Mouse (Mus musculus) adrenal gland, adult (tissue): Measurements from ENCODE around the gene Cend1.

Experiments
- DNase-seq, 2 experiments: peaks; one replicate each; pipeline ENCODE4 v3.0.0; 2022 to 2023; ENCODE audit warnings: low spot score in 1 of 2; ENCODE audit not compliant: inconsistent age in 2 of 2

Cend1 gene

GRCm38 (mm10) chr7:141465388-141466044, 36.2 kb upstream of the Cend1 start:
- DNase-seq = peak; percentile 43 to 52

- peak; percentile 44 to 62 for DNase-seq
Measured at GRCm38 (mm10) chr7:141464603-141465201, 35.4 kb upstream of the Cend1 start.

- DNase-seq = peak; percentile 67 to 82
Measured at GRCm38 (mm10) chr7:141463824-141464602, 34.7 kb upstream of the Cend1 start.

GRCm38 (mm10) chr7:141462333-141462821, 33.1 kb upstream of the Cend1 start:
- peak; percentile 20 to 66 for DNase-seq

- peak; percentile 46 to 68 for DNase-seq
Measured at GRCm38 (mm10) chr7:141461521-141462332, 32.4 kb upstream of the Cend1 start.

- DNase-seq = peak; percentile 32 to 65
Measured at GRCm38 (mm10) chr7:141460391-141461113, 31.3 kb upstream of the Cend1 start, which contains the start of gene Cracr2b. Cracr2b (plus strand) TSS chr7:141461094.

GRCm38 (mm10) chr7:141460001-141460390, 30.7 kb upstream of the Cend1 start:
- DNase-seq = peak in 1 of 2 experiments; percentile 20

GRCm38 (mm10) chr7:141459301-141459711, 30.0 kb upstream of the Cend1 start:
- peak; percentile 49 to 70 for DNase-seq

GRCm38 (mm10) chr7:141458661-141459060, 29.4 kb upstream of the Cend1 start:
- DNase-seq = peak in 1 of 2 experiments; percentile 32

- DNase-seq = peak; percentile 67 to 85
Measured at GRCm38 (mm10) chr7:141457986-141458660, 28.8 kb upstream of the Cend1 start.

GRCm38 (mm10) chr7:141457236-141457635, 27.9 kb upstream of the Cend1 start:
- DNase-seq = no peak

GRCm38 (mm10) chr7:141456739-141457138, 27.4 kb upstream of the Cend1 start:
- DNase-seq = peak; percentile 80 to 89

- DNase-seq = peak; percentile 87 to 95
Measured at GRCm38 (mm10) chr7:141455610-141456314, 26.5 kb upstream of the Cend1 start.

- peak; percentile 96 to 98 for DNase-seq
Measured at GRCm38 (mm10) chr7:141454967-141455551, 25.8 kb upstream of the Cend1 start, which contains the start of gene Pnpla2. Pnpla2 (plus strand) TSS chr7:141455198.

GRCm38 (mm10) chr7:141453636-141454035, 24.3 kb upstream of the Cend1 start:
- peak in 1 of 2 experiments; percentile 64 for DNase-seq

GRCm38 (mm10) chr7:141451928-141452327, 22.6 kb upstream of the Cend1 start:
- DNase-seq = peak in 1 of 2 experiments; percentile 65

- DNase-seq = peak; percentile 96 to 99
Measured at GRCm38 (mm10) chr7:141447110-141447991, 18.1 kb upstream of the Cend1 start, which contains the start of gene Rplp2. Rplp2 (plus strand) TSS chr7:141447370.
